Comparison of ENCODE assay signal across 10 mouse cellular contexts in genomic region chr12:3377190-3377589, GRCm38 (mm10). TPM values are rescaled to one million over a fixed set of nuclear protein-coding genes. Genes with fewer than 3 reads are reported as not detected.
DNase-seq lines count a peak whose midpoint lies in the region; ATAC-seq and TF ChIP-seq lines count a peak whose summit lies in the region.
"Had no signal": no experiment of that assay in that cellular context is flagged by ENCODE, and none has a peak within 500 bp of the region (broad histone marks: within the 10 kb centered on the region; RNA-seq: fewer than 3 reads in every experiment).

No protein-coding gene starts in this region.

- H3K36me3 ChIP-seq in hindbrain, postnatal 0 days (ENCODE audit: insufficient read depth, low read length): peaks cover 5% of the 10 kb centered on the region; the same call in 1 of the 2 replicates
- H3K36me3 ChIP-seq in hindbrain, embryonic 10.5 days: peaks cover 55% of the 10 kb centered on the region
- no peaks in the 10 kb centered on the region for H3K36me3 ChIP-seq in ES-Bruce4 (ENCODE audit: control insufficient read depth, insufficient read depth, low read length, poor library complexity, severe bottlenecking)
- peaks cover 32% of the 10 kb centered on the region for H3K36me3 ChIP-seq in limb, embryonic 10.5 days
- H3K36me3 ChIP-seq: liver, embryonic 15.5 days had no signal

- H3K27me3 ChIP-seq in hindbrain, postnatal 0 days (ENCODE audit: insufficient read depth, low read length): no peaks in the 10 kb centered on the region
- H3K27me3 ChIP-seq in hindbrain, embryonic 10.5 days (ENCODE audit: insufficient read depth, poor library complexity, severe bottlenecking): no peaks in the 10 kb centered on the region
- H3K27me3 ChIP-seq in ES-Bruce4 (ENCODE audit: control insufficient read depth, insufficient read depth, low read length, poor library complexity, severe bottlenecking): no peaks in the 10 kb centered on the region
- H3K27me3 ChIP-seq in limb, embryonic 10.5 days (ENCODE audit: low read depth, poor library complexity, severe bottlenecking): no peaks in the 10 kb centered on the region
- H3K27me3 ChIP-seq: liver, embryonic 15.5 days had no signal

- peak; percentile 50 for TF ChIP-seq CTCF in hindbrain, postnatal 0 days (IDR thresholded peaks at IDR 0.05; ENCODE audit: low read depth)
- TF ChIP-seq CTCF in ES-Bruce4 (IDR thresholded peaks at IDR 0.05; ENCODE audit: low read depth, low read length): peak; percentile 78
- 0 out of 2 replicates have a peak, but pooled peaks have one; percentile 9 for TF ChIP-seq CTCF in cortical plate, adult 2 months (IDR thresholded peaks at IDR 0.05; ENCODE audit: extremely low read depth, insufficient read depth, low read length)

- H3K9ac ChIP-seq in hindbrain, postnatal 0 days (replicated peaks; ENCODE audit: low read length): no peak overlapping the region
- H3K9ac ChIP-seq in ES-Bruce4 (ENCODE audit: low read depth, poor library complexity, severe bottlenecking): no peak overlapping the region
- H3K9ac ChIP-seq: liver, embryonic 15.5 days had no signal

- H3K27ac ChIP-seq in hindbrain, postnatal 0 days: no peak overlapping the region
- H3K27ac ChIP-seq in hindbrain, embryonic 10.5 days: no peak overlapping the region
- H3K27ac ChIP-seq in ES-Bruce4 (ENCODE audit: insufficient read depth, low read length): no peak overlapping the region
- no peak overlapping the region for H3K27ac ChIP-seq in cortical plate, adult 2 months (ENCODE audit: insufficient read depth, low read length)
- H3K27ac ChIP-seq in limb, embryonic 10.5 days: no peak overlapping the region
- H3K27ac ChIP-seq: liver, embryonic 15.5 days had no signal

- H3K9me3 ChIP-seq in hindbrain, postnatal 0 days (ENCODE audit: low read length): no peaks in the 10 kb centered on the region
- no peaks in the 10 kb centered on the region for H3K9me3 ChIP-seq in hindbrain, embryonic 10.5 days
- no peaks in the 10 kb centered on the region for H3K9me3 ChIP-seq in ES-Bruce4 (replicated peaks; ENCODE audit: control insufficient read depth, insufficient read depth, low read length, poor library complexity, severe bottlenecking)
- H3K9me3 ChIP-seq in limb, embryonic 10.5 days (replicated peaks): no peaks in the 10 kb centered on the region
- H3K9me3 ChIP-seq: liver, embryonic 15.5 days had no signal

- ATAC-seq in hindbrain, postnatal 0 days: no peak

- no peak for TF ChIP-seq POLR2A in ES-Bruce4 (IDR thresholded peaks at IDR 0.05; ENCODE audit: insufficient read depth, low read length)
- TF ChIP-seq POLR2A in cortical plate, adult 2 months (IDR thresholded peaks at IDR 0.05; ENCODE audit: extremely low read depth, insufficient read depth, low read length): no peak

- H3K4me1 ChIP-seq in hindbrain, postnatal 0 days (ENCODE audit: insufficient read depth, low read length): 0 out of 2 replicates have a peak, but pooled peaks cover 3% of the 10 kb centered on the region
- H3K4me1 ChIP-seq in hindbrain, embryonic 10.5 days (replicated peaks): peaks cover 2% of the 10 kb centered on the region; the same call in 1 of the 2 replicates
- H3K4me1 ChIP-seq in ES-Bruce4 (ENCODE audit: control insufficient read depth, insufficient read depth, low read length): no peaks in the 10 kb centered on the region
- peaks cover 6% of the 10 kb centered on the region for H3K4me1 ChIP-seq in cortical plate, adult 2 months (ENCODE audit: control insufficient read depth, insufficient read depth, low read length)
- no peaks in the 10 kb centered on the region for H3K4me1 ChIP-seq in limb, embryonic 10.5 days
- H3K4me1 ChIP-seq: liver, embryonic 15.5 days had no signal

- H3K4me3 ChIP-seq in hindbrain, postnatal 0 days (ENCODE audit: low read length): no peak overlapping the region
- no peak overlapping the region for H3K4me3 ChIP-seq in hindbrain, embryonic 10.5 days
- H3K4me3 ChIP-seq in ES-Bruce4 (ENCODE audit: low read depth, low read length): no peak overlapping the region
- no peak overlapping the region for H3K4me3 ChIP-seq in cortical plate, adult 2 months (ENCODE audit: insufficient read depth, low read length)
- no peak overlapping the region for H3K4me3 ChIP-seq in limb, embryonic 10.5 days
- H3K4me3 ChIP-seq: liver, embryonic 15.5 days had no signal

- no peak overlapping the region for H3K4me2 ChIP-seq in hindbrain, postnatal 0 days (ENCODE audit: low read depth, low read length)
- H3K4me2 ChIP-seq: liver, embryonic 15.5 days had no signal

- TF ChIP-seq EP300 in ES-Bruce4 (IDR thresholded peaks at IDR 0.05; ENCODE audit: insufficient read depth, low read depth, low read length): 0 out of 2 replicates have a peak, but pooled peaks have one; percentile 20

- peak; percentile 45 for DNase-seq in hindbrain, postnatal 0 days (ENCODE audit: low spot score)
- no peak for DNase-seq in hindbrain, embryonic 10.5 days (ENCODE audit: low spot score)
- DNase-seq in 3T3-L1 (ENCODE audit: low read depth, low spot score): peak; percentile 53
- no peak for DNase-seq in urinary bladder, adult 2 months (ENCODE audit: low spot score)
- DNase-seq in frontal cortex, adult 2 months (ENCODE audit: extremely low spot score in 1 of 2, low spot score in 1 of 2): no peak
- no peak for DNase-seq in limb, embryonic 10.5 days (ENCODE audit: low spot score)
- DNase-seq: gastrocnemius, postnatal 14 days had no signal

- 20% methylated on average over 3 of the region's 3 CpGs for WGBS in hindbrain, postnatal 0 days
- WGBS in hindbrain, embryonic 10.5 days: 25% methylated on average over 3 of the region's 3 CpGs
- WGBS in limb, embryonic 10.5 days: 19% methylated on average over 3 of the region's 3 CpGs

RNA-seq across cellular contexts. Expression of gene Kif3c, which starts 12.3 kb away (rescaled TPM):
- total RNA-seq in hindbrain, postnatal 0 days (2014; rRNA removed): 142 and 150 TPM in 2 replicates
- 56.0 and 58.5 TPM in 2 replicates for polyA plus RNA-seq in hindbrain, postnatal 0 days (2015; fragmentation: Nextera tagmentation; extraction: Ambion mirVana)
- polyA plus RNA-seq in hindbrain, embryonic 10.5 days (2016; fragmentation: Nextera tagmentation; extraction: Ambion mirVana): 23.9 and 32.5 TPM in 2 replicates
- 13.1 and 15.1 TPM in 2 replicates for polyA plus RNA-seq in ES-Bruce4 (2011; ENCODE audit: insufficient read depth, insufficient read length, low read depth, missing spikeins)
- 123 and 130 TPM in 2 replicates for polyA plus RNA-seq in cortical plate, adult 2 months (2012; rRNA removed)
- 9.1 and 9.9 TPM in 2 replicates for polyA plus RNA-seq in urinary bladder, adult 2 months (2012; rRNA removed)
- polyA plus RNA-seq in frontal cortex, adult 2 months (2012; rRNA removed): 112 and 120 TPM in 2 replicates
- 13.2 and 16.4 TPM in 2 replicates for polyA plus RNA-seq in limb, embryonic 10.5 days (2016; fragmentation: Nextera tagmentation; extraction: Ambion mirVana)

RNA-seq across cellular contexts. Expression of gene Asxl2, which starts 49.5 kb away (rescaled TPM):
- total RNA-seq in hindbrain, postnatal 0 days (2014; rRNA removed): 13.2 and 16.1 TPM in 2 replicates
- polyA plus RNA-seq in hindbrain, postnatal 0 days (2015; fragmentation: Nextera tagmentation; extraction: Ambion mirVana): 9.6 and 10.7 TPM in 2 replicates
- 13.1 and 16.0 TPM in 2 replicates for polyA plus RNA-seq in hindbrain, embryonic 10.5 days (2016; fragmentation: Nextera tagmentation; extraction: Ambion mirVana)
- polyA plus RNA-seq in ES-Bruce4 (2011; ENCODE audit: insufficient read depth, insufficient read length, low read depth, missing spikeins): 60.7 and 60.9 TPM in 2 replicates
- 10.2 and 11.0 TPM in 2 replicates for polyA plus RNA-seq in cortical plate, adult 2 months (2012; rRNA removed)
- 10.0 and 11.5 TPM in 2 replicates for polyA plus RNA-seq in urinary bladder, adult 2 months (2012; rRNA removed)
- polyA plus RNA-seq in frontal cortex, adult 2 months (2012; rRNA removed): 10.3 and 12.0 TPM in 2 replicates
- polyA plus RNA-seq in limb, embryonic 10.5 days (2016; fragmentation: Nextera tagmentation; extraction: Ambion mirVana): 16.0 and 16.6 TPM in 2 replicates

Comparison
In these comparisons a context has a peak if more than half of its experiments do, and no peak if none do; other contexts are left out.
1. DNase-seq: peak in hindbrain, postnatal 0 days (single experiment) and 3T3-L1 (single experiment); none in hindbrain, embryonic 10.5 days (single experiment), urinary bladder, adult 2 months (single experiment), frontal cortex, adult 2 months (0 of 2) and limb, embryonic 10.5 days (single experiment).
2. CTCF ChIP-seq: peak in every context shown above with its lines; median percentile 78 in ES-Bruce4; 50 in hindbrain, postnatal 0 days; 9 in cortical plate, adult 2 months.